Mouse (Mus musculus): ENCODE measurements around the gene Cbln1. TPM values are rescaled to one million over a fixed set of nuclear protein-coding genes. Genes with fewer than 3 reads are reported as not detected.

Gene Cbln1
- polyA plus RNA-seq, 1 experiment from 2014 or later: 11.7 TPM

DNA sequence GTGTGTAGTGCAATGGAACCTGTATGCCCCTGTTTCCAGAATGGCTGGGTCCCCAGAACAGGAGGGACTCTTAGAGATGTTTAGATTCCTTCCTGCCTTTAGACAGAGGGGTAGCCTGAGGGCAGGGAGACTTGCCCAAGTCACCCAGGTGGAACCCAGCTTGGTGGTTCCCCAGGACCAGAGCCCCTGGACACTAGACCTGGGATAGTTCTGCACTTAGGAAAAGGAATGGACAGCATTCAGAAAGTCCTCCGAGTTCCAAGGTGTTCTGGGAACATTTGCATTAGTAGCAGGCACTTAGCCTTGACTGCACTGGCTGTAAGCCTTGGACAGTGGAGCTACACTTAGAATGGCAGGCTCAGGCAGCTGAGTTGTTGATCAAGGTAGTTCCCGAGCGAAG lies 4.5 kb downstream of the Cbln1 start:
- H3K4me3 ChIP-seq: no peak overlapping the region
- H3K36me3 ChIP-seq: no peaks in the 10 kb centered on the region
- no peaks in the 10 kb centered on the region for H3K9me3 ChIP-seq
- 12% methylated on average over 3 of the region's 3 CpGs for WGBS
- H3K4me1 ChIP-seq (replicated peaks): peaks cover 50% of the 10 kb centered on the region
- peaks cover 94% of the 10 kb centered on the region for H3K27me3 ChIP-seq (ENCODE audit: insufficient read depth, poor library complexity, severe bottlenecking)
- H3K27ac ChIP-seq: no peak overlapping the region
- DNase-seq (ENCODE audit: low spot score): peak; percentile 7

DNA sequence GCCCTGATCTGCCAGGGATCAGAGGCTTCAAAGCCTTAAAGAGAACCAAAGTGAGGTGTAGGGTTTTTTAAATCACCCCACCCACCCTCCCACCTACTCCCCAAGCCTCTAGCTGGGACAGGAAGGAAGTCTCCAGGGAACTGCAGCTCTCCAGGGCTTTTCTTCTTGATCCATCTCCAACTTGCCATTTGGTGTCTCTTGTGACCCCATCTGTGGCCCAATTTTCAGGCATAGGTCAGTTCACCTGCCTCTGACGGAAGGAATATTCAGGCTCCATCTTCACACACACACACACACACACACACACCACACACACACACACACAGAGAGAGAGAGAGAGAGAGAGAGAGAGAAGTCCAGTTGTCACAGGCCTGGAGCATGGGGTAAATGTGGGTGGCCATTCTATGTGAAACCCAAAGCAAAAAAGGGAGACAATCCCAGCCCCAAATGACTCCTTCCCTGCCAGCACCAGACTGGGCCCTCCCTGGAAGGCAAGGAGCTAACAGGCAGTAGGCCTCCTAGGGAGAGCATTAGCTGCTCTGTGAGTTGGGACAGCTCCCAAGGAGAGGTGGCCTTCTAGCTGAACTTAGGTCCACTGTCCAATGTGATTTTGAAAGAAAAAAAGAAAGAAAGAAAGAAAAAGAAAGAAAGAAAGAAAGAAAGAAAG lies 5.3 kb downstream of the Cbln1 start:
- Histone ChIP-seq H3K4me1 (replicated peaks) (peaks cover 43% of the 10 kb centered on the region), H3K27ac (no peak overlapping the region), H3K9me3 (no peaks in the 10 kb centered on the region), H3K4me3 (no peak overlapping the region), H3K27me3 (ENCODE audit: insufficient read depth, poor library complexity, severe bottlenecking) (peaks cover 92% of the 10 kb centered on the region), H3K36me3 (no peaks in the 10 kb centered on the region)
- no peak for DNase-seq (ENCODE audit: low spot score)
- WGBS: 69% methylated on average over 1 of the region's 1 CpGs

- WGBS: 62% methylated on average over 6 of the region's 6 CpGs
- H3K27me3 ChIP-seq (ENCODE audit: insufficient read depth, poor library complexity, severe bottlenecking): peaks cover 85% of the 10 kb centered on the region
- H3K9me3 ChIP-seq: no peaks in the 10 kb centered on the region
- peaks cover 43% of the 10 kb centered on the region for H3K4me1 ChIP-seq (replicated peaks)
- DNase-seq (ENCODE audit: low spot score): no peak
- no peaks in the 10 kb centered on the region for H3K36me3 ChIP-seq
- no peak overlapping the region for H3K27ac ChIP-seq
- no peak overlapping the region for H3K4me3 ChIP-seq
Observed at GRCm38 (mm10) chr8:87466335-87466734, 6.1 kb downstream of the Cbln1 start.

- Histone ChIP-seq H3K9me3 (no peaks in the 10 kb centered on the region), H3K27ac (no peak overlapping the region), H3K36me3 (no peaks in the 10 kb centered on the region), H3K4me3 (no peak overlapping the region), H3K4me1 (replicated peaks) (peaks cover 28% of the 10 kb centered on the region), H3K27me3 (ENCODE audit: insufficient read depth, poor library complexity, severe bottlenecking) (peaks cover 74% of the 10 kb centered on the region)
- DNase-seq (ENCODE audit: low spot score): no peak
- 84% methylated on average over 3 of the region's 3 CpGs for WGBS
Observed at GRCm38 (mm10) chr8:87464446-87464845, 8.0 kb downstream of the Cbln1 start.

DNA sequence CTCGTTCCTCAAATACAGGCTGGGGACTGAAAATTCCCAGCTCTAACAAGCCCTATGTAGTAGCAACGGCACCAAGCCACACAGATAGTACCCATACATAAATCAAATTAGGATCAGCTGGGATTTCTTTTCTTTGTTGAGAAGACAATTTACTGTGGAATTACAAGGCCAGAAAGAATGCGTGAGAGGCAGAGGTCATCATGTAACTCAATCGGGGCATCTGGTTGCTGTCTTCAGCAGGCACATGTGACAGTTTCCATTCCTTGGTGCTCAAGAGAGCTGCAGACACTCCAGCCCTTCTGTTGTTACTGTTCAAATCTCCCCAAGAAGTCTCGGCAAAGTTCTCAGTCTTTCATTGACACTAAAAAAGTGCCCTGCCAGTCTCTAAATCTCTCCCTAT lies 10.6 kb downstream of the Cbln1 start:
- H3K4me3 ChIP-seq: no peak overlapping the region
- H3K9me3 ChIP-seq: no peaks in the 10 kb centered on the region
- H3K36me3 ChIP-seq: no peaks in the 10 kb centered on the region
- peak; percentile 18 for DNase-seq (ENCODE audit: low spot score)
- H3K4me1 ChIP-seq (replicated peaks): peaks cover 15% of the 10 kb centered on the region
- WGBS: 26% methylated on average over 5 of the region's 5 CpGs
- peaks cover 48% of the 10 kb centered on the region for H3K27me3 ChIP-seq (ENCODE audit: insufficient read depth, poor library complexity, severe bottlenecking)
- H3K27ac ChIP-seq: no peak overlapping the region

- 80% methylated on average over 4 of the region's 4 CpGs for WGBS
- no peak overlapping the region for H3K4me3 ChIP-seq
- peaks cover 8% of the 10 kb centered on the region for H3K27me3 ChIP-seq (ENCODE audit: insufficient read depth, poor library complexity, severe bottlenecking)
- no peak overlapping the region for H3K27ac ChIP-seq
- H3K4me1 ChIP-seq (replicated peaks): peaks cover 10% of the 10 kb centered on the region
- no peak for DNase-seq (ENCODE audit: low spot score)
- no peaks in the 10 kb centered on the region for H3K9me3 ChIP-seq
- H3K36me3 ChIP-seq: no peaks in the 10 kb centered on the region
Observed at GRCm38 (mm10) chr8:87456949-87457348, 15.5 kb downstream of the Cbln1 start.

GRCm38 (mm10) chr8:87452815-87453214 lies 19.6 kb downstream of the Cbln1 start:
- no peak for DNase-seq (ENCODE audit: low spot score)
- H3K4me1 ChIP-seq (replicated peaks): no peaks in the 10 kb centered on the region
- no peaks in the 10 kb centered on the region for H3K36me3 ChIP-seq
- H3K4me3 ChIP-seq: no peak overlapping the region
- no peaks in the 10 kb centered on the region for H3K27me3 ChIP-seq (ENCODE audit: insufficient read depth, poor library complexity, severe bottlenecking)
- WGBS: 86% methylated on average over 4 of the region's 4 CpGs
- H3K9me3 ChIP-seq: no peaks in the 10 kb centered on the region
- no peak overlapping the region for H3K27ac ChIP-seq

DNA sequence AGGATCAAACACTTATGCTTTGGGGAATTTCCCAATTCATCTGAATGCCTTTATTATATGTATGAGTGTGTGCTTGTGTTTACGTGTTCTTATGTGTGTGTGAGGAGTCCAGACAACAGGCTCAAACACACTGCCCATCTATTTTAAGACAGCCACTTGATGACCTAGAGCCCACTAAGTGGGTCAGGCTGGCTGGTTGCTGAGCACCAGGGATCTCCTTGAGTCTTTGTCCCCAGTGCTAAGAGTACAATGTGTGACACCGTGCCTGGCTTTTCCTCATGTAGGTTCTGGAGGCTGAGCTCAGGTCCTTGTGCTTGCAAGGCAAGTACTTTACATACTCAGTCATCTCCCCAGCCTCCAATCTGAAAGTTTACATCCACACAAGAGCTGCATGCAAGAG lies 20.7 kb downstream of the Cbln1 start:
- no peak overlapping the region for H3K27ac ChIP-seq
- no peaks in the 10 kb centered on the region for H3K27me3 ChIP-seq (ENCODE audit: insufficient read depth, poor library complexity, severe bottlenecking)
- WGBS: 90% methylated on average over 2 of the region's 2 CpGs
- no peak overlapping the region for H3K4me3 ChIP-seq
- no peaks in the 10 kb centered on the region for H3K4me1 ChIP-seq (replicated peaks)
- DNase-seq (ENCODE audit: low spot score): no peak
- H3K9me3 ChIP-seq: no peaks in the 10 kb centered on the region
- no peaks in the 10 kb centered on the region for H3K36me3 ChIP-seq

GRCm38 (mm10) chr8:87434592-87434991 lies 37.8 kb downstream of the Cbln1 start:
- Histone ChIP-seq H3K4me1 (replicated peaks) (no peaks in the 10 kb centered on the region), H3K27ac (no peak overlapping the region), H3K9me3 (no peaks in the 10 kb centered on the region), H3K27me3 (ENCODE audit: insufficient read depth, poor library complexity, severe bottlenecking) (no peaks in the 10 kb centered on the region), H3K36me3 (no peaks in the 10 kb centered on the region), H3K4me3 (no peak overlapping the region)
- 82% methylated on average over 3 of the region's 3 CpGs for WGBS
- DNase-seq (ENCODE audit: low spot score): no peak

- H3K4me3 ChIP-seq: no peak overlapping the region
- no peaks in the 10 kb centered on the region for H3K27me3 ChIP-seq (ENCODE audit: insufficient read depth, poor library complexity, severe bottlenecking)
- no peaks in the 10 kb centered on the region for H3K9me3 ChIP-seq
- no peaks in the 10 kb centered on the region for H3K4me1 ChIP-seq (replicated peaks)
- no peaks in the 10 kb centered on the region for H3K36me3 ChIP-seq
- no peak for DNase-seq (ENCODE audit: low spot score)
- H3K27ac ChIP-seq: no peak overlapping the region
Observed at GRCm38 (mm10) chr8:87427188-87427587, 45.2 kb downstream of the Cbln1 start.

DNA sequence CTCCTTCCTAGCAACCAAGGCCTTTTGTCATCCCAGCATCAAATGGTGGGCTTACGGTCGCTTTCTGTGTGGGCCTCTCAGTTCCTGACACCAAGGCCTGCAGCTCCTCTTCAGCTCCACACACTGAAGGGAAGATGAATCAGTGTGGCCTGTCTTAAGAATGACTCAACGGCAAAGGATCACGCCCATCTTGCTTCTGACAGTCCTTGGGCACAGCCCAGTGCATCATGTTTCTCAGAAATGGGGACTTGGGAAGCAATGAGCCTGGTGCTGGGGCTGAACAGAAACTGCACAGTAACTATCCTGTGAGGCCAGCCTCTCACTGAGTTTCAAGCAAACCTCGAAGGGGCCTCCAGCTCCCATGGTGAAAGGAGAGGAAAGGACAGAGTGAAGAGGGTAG lies 47.7 kb downstream of the Cbln1 start:
- no peak for DNase-seq (ENCODE audit: low spot score)
- Histone ChIP-seq H3K9me3 (no peaks in the 10 kb centered on the region), H3K27ac (no peak overlapping the region), H3K4me1 (replicated peaks) (no peaks in the 10 kb centered on the region), H3K36me3 (no peaks in the 10 kb centered on the region), H3K27me3 (ENCODE audit: insufficient read depth, poor library complexity, severe bottlenecking) (no peaks in the 10 kb centered on the region), H3K4me3 (no peak overlapping the region)
- WGBS: 85% methylated on average over 5 of the region's 5 CpGs

DNA sequence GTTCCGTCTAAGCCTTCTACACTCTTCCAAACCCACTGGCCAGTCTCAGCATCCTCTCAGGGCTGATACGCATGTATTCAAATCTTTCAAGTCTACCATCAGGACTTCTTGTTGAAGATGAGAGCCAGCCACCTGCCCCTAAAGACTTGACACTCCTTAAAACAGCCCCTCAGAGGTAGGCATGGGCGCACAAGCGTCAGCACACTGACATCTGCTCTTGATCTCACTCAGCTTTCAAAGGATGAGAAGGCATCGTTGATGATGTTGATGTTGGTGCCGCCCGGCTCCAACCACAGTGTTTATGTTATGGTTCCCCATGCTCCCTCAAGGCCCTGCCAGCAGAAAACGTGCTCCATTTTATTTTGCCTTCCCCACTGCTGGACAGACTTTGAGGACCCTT lies 50.7 kb downstream of the Cbln1 start:
- H3K4me1 ChIP-seq (replicated peaks): no peaks in the 10 kb centered on the region
- no peaks in the 10 kb centered on the region for H3K27me3 ChIP-seq (ENCODE audit: insufficient read depth, poor library complexity, severe bottlenecking)
- H3K36me3 ChIP-seq: no peaks in the 10 kb centered on the region
- H3K27ac ChIP-seq: no peak overlapping the region
- H3K9me3 ChIP-seq: no peaks in the 10 kb centered on the region
- H3K4me3 ChIP-seq: no peak overlapping the region
- DNase-seq (ENCODE audit: low spot score): no peak
- 75% methylated on average over 8 of the region's 8 CpGs for WGBS

Data from hindbrain, embryonic 10.5 days (tissue).